In genomic region chr8:115095548-115095947, GRCm38 (mm10) we compare ENCODE assay signal across 7 mouse cellular contexts.
A peak's percentile ranks its signal among the peaks of the same experiment; 100 is the strongest.
DNase-seq lines count a peak whose midpoint lies in the region; ATAC-seq and TF ChIP-seq lines count a peak whose summit lies in the region.

No protein-coding gene starts in this region.

- no peaks in the 10 kb centered on the region for H3K36me3 ChIP-seq in hindbrain, postnatal 0 days (ENCODE audit: insufficient read depth, low read length)
- no peaks in the 10 kb centered on the region for H3K36me3 ChIP-seq in hindbrain, embryonic 13.5 days
- H3K36me3 ChIP-seq in E14TG2a.4 (ENCODE audit: insufficient read depth, low read length), result no peaks in the 10 kb centered on the region
- no peaks in the 10 kb centered on the region for H3K36me3 ChIP-seq in lung, postnatal 0 days (ENCODE audit: insufficient read depth, low read length)

- peak; percentile 76 for TF ChIP-seq CTCF in hindbrain, postnatal 0 days (IDR thresholded peaks at IDR 0.05; ENCODE audit: low read depth)
- TF ChIP-seq CTCF in E14TG2a.4 (conservative IDR thresholded peaks at IDR 0.05; ENCODE audit: low read length), result peak; percentile 62
- peak; percentile 79 for TF ChIP-seq CTCF in lung, postnatal 0 days (IDR thresholded peaks at IDR 0.05)

- DNase-seq in hindbrain, postnatal 0 days (ENCODE audit: low spot score), result no peak
- DNase-seq in B cell, adult 2 months, result peak; percentile 59 to 62
- DNase-seq in lung, postnatal 0 days (ENCODE audit: low spot score), result peak; percentile 32
- no peak for DNase-seq in yolk sac, embryonic 10.5 days (ENCODE audit: low spot score)

- no peak overlapping the region for H3K27ac ChIP-seq in hindbrain, postnatal 0 days
- no peak overlapping the region for H3K27ac ChIP-seq in hindbrain, embryonic 13.5 days
- no peak overlapping the region for H3K27ac ChIP-seq in lung, postnatal 0 days (ENCODE audit: low read length)

- H3K4me2 ChIP-seq in hindbrain, postnatal 0 days (ENCODE audit: low read depth, low read length), result no peak overlapping the region
- no peak overlapping the region for H3K4me2 ChIP-seq in hindbrain, embryonic 13.5 days
- no peak overlapping the region for H3K4me2 ChIP-seq in lung, postnatal 0 days (replicated peaks; ENCODE audit: low read depth, low read length)

- no peak for ATAC-seq in hindbrain, postnatal 0 days
- no peak for ATAC-seq in hindbrain, embryonic 13.5 days (ENCODE audit: low FRiP score)
- 0 out of 2 replicates have a peak, but pooled peaks have one; percentile 47 for ATAC-seq in common myeloid progenitor, adult 5-6 weeks (replicated peaks; ENCODE audit: low read depth, poor library complexity, severe bottlenecking)
- no peak for ATAC-seq in lung, postnatal 0 days

- WGBS in hindbrain, postnatal 0 days, result 85% methylated on average over 4 of the region's 4 CpGs
- 84% methylated on average over 4 of the region's 4 CpGs for WGBS in hindbrain, embryonic 13.5 days
- WGBS in lung, postnatal 0 days, result 85% methylated on average over 4 of the region's 4 CpGs

- H3K4me1 ChIP-seq in hindbrain, postnatal 0 days (ENCODE audit: insufficient read depth, low read length), result no peaks in the 10 kb centered on the region
- H3K4me1 ChIP-seq in hindbrain, embryonic 13.5 days (replicated peaks), result no peaks in the 10 kb centered on the region
- H3K4me1 ChIP-seq in E14TG2a.4 (replicated peaks; ENCODE audit: low read depth, low read length), result no peaks in the 10 kb centered on the region
- H3K4me1 ChIP-seq in lung, postnatal 0 days (ENCODE audit: insufficient read depth, low read depth, low read length), result peaks cover 4% of the 10 kb centered on the region; the same call in 1 of the 2 replicates

- no peak overlapping the region for H3K9ac ChIP-seq in hindbrain, postnatal 0 days (replicated peaks; ENCODE audit: low read length)
- no peak overlapping the region for H3K9ac ChIP-seq in hindbrain, embryonic 13.5 days
- no peak overlapping the region for H3K9ac ChIP-seq in lung, postnatal 0 days (replicated peaks; ENCODE audit: low read depth)

- H3K27me3 ChIP-seq in hindbrain, postnatal 0 days (ENCODE audit: insufficient read depth, low read length), result no peaks in the 10 kb centered on the region
- peaks cover 3% of the 10 kb centered on the region; the same call in 1 of the 2 replicates for H3K27me3 ChIP-seq in hindbrain, embryonic 13.5 days
- H3K27me3 ChIP-seq in E14TG2a.4 (ENCODE audit: insufficient read depth, low read length), result peaks cover 14% of the 10 kb centered on the region; the same call in 1 of the 2 replicates
- H3K27me3 ChIP-seq in lung, postnatal 0 days (replicated peaks; ENCODE audit: insufficient read depth, low read length), result no peaks in the 10 kb centered on the region

- TF ChIP-seq EP300 in lung, postnatal 0 days (IDR thresholded peaks at IDR 0.05), result no peak

- H3K9me3 ChIP-seq in hindbrain, postnatal 0 days (ENCODE audit: low read length), result no peaks in the 10 kb centered on the region
- no peaks in the 10 kb centered on the region for H3K9me3 ChIP-seq in hindbrain, embryonic 13.5 days
- H3K9me3 ChIP-seq in E14TG2a.4 (ENCODE audit: low read length), result no peaks in the 10 kb centered on the region
- H3K9me3 ChIP-seq in lung, postnatal 0 days (ENCODE audit: low read length), result no peaks in the 10 kb centered on the region

- H3K4me3 ChIP-seq in hindbrain, postnatal 0 days (ENCODE audit: low read length), result no peak overlapping the region
- no peak overlapping the region for H3K4me3 ChIP-seq in hindbrain, embryonic 13.5 days
- no peak overlapping the region for H3K4me3 ChIP-seq in E14TG2a.4 (replicated peaks; ENCODE audit: low read length)
- no peak overlapping the region for H3K4me3 ChIP-seq in lung, postnatal 0 days (ENCODE audit: low read depth, low read length)

Comparison
In these comparisons a context has a peak if more than half of its experiments do, and no peak if none do; other contexts are left out.
1. DNase-seq: peak in B cell, adult 2 months (2 of 2) and lung, postnatal 0 days (single experiment); none in hindbrain, postnatal 0 days (single experiment) and yolk sac, embryonic 10.5 days (single experiment).
2. Peak in every context shown above with its lines, with median percentiles within 50 percentile points of each other: CTCF ChIP-seq.